Mouse (Mus musculus): Measurements from ENCODE around the gene Reck. TPM values are rescaled to one million over a fixed set of nuclear protein-coding genes. Genes with fewer than 3 reads are reported as not detected.

The Reck gene
- polyA plus RNA-seq, 1 experiment from 2014 or later, result 26.2 TPM

GRCm38 (mm10) chr4:43993072-43993471 lies 117.7 kb downstream of the Reck start:
- no peaks in the 10 kb centered on the region for H3K36me3 ChIP-seq (ENCODE audit: control insufficient read depth, insufficient read depth, low read length)
- 94% methylated on average over 11 of the region's 11 CpGs for WGBS

DNA sequence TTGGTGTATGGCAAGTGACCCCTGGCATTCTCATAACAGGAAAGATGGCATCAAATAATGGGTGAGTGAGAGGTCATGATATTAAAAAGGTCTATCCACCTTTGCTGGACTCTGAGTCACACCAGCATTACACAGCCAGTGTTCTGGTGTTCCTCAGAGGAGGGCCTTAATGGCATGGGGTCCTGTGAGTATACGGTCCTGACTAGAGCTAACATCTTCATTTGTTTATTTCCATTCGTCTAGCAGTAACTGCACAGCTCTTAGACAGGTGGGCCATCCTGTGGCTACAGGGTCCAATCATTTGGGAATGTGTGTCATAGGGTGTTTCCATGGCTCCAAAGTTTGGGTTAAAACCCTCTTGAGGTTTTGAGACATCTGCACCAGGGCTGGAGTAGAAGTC lies 119.0 kb downstream of the Reck start:
- H3K27ac ChIP-seq (ENCODE audit: low read depth, low read length), result no peak overlapping the region
- no peak overlapping the region for H3K4me3 ChIP-seq (ENCODE audit: low read length)
- H3K4me1 ChIP-seq (ENCODE audit: control insufficient read depth, insufficient read depth, low read length), result no peaks in the 10 kb centered on the region
- no peaks in the 10 kb centered on the region; the same call in 1 of the 2 replicates for H3K9me3 ChIP-seq (ENCODE audit: control insufficient read depth, low read length)
- WGBS, result 80% methylated on average over 2 of the region's 2 CpGs
- no peak for ATAC-seq (ENCODE audit: low FRiP score, low TSS enrichment)
- H3K4me2 ChIP-seq (replicated peaks; ENCODE audit: low read depth, low read length), result no peak overlapping the region
- no peak overlapping the region for H3K9ac ChIP-seq (ENCODE audit: low read depth, low read length)
- no peaks in the 10 kb centered on the region for H3K27me3 ChIP-seq (ENCODE audit: control insufficient read depth, insufficient read depth, low read length)
- H3K36me3 ChIP-seq (ENCODE audit: control insufficient read depth, insufficient read depth, low read length), result no peaks in the 10 kb centered on the region

More at GRCm38 (mm10) chr4:43993072-43993471, 117.7 kb downstream of the Reck start:
- Histone ChIP-seq H3K27ac (ENCODE audit: low read depth, low read length) (no peak overlapping the region), H3K4me3 (ENCODE audit: low read length) (no peak overlapping the region), H3K4me2 (replicated peaks; ENCODE audit: low read depth, low read length) (no peak overlapping the region), H3K27me3 (ENCODE audit: control insufficient read depth, insufficient read depth, low read length) (no peaks in the 10 kb centered on the region), H3K4me1 (ENCODE audit: control insufficient read depth, insufficient read depth, low read length) (no peaks in the 10 kb centered on the region), H3K9ac (ENCODE audit: low read depth, low read length) (no peak overlapping the region), H3K9me3 (ENCODE audit: control insufficient read depth, low read length) (no peaks in the 10 kb centered on the region)
- ATAC-seq (ENCODE audit: low FRiP score, low TSS enrichment), result no peak

Other genes starting within 250 kb of the Reck start
- gene Npr2, start 243.6 kb upstream of the Reck start, polyA plus RNA-seq (2014; fragmentation: Nextera tagmentation; extraction: Ambion mirVana), result 6.0 and 11.1 TPM in 2 replicates
- gene Spag8, start 221.9 kb upstream of the Reck start, polyA plus RNA-seq (2014; fragmentation: Nextera tagmentation; extraction: Ambion mirVana), result 0.93 and 1.3 TPM in 2 replicates
- 107 and 136 TPM in 2 replicates for gene Hint2, start 219.1 kb upstream of the Reck start, polyA plus RNA-seq (2014; fragmentation: Nextera tagmentation; extraction: Ambion mirVana)
- gene Tmem8b, start 206.6 kb upstream of the Reck start, polyA plus RNA-seq (2014; fragmentation: Nextera tagmentation; extraction: Ambion mirVana), result 2.6 and 3.2 TPM in 2 replicates
- 2.6 and 3.7 TPM in 2 replicates for gene Fam221b, start 206.4 kb upstream of the Reck start, polyA plus RNA-seq (2014; fragmentation: Nextera tagmentation; extraction: Ambion mirVana)
- gene Olfr70, start 174.7 kb upstream of the Reck start, polyA plus RNA-seq (2014; fragmentation: Nextera tagmentation; extraction: Ambion mirVana), result not detected in 2 replicates
- not detected in 2 replicates for gene Olfr71, start 165.3 kb upstream of the Reck start, polyA plus RNA-seq (2014; fragmentation: Nextera tagmentation; extraction: Ambion mirVana)
- gene Hrct1, start 148.3 kb upstream of the Reck start, polyA plus RNA-seq (2014; fragmentation: Nextera tagmentation; extraction: Ambion mirVana), result 0.40 and 1.0 TPM in 2 replicates
- 0.04 and 0.14 TPM in 2 replicates for gene Spaar, start 145.5 kb upstream of the Reck start, polyA plus RNA-seq (2014; fragmentation: Nextera tagmentation; extraction: Ambion mirVana)
- not detected in 2 replicates for gene Olfr159, start 104.5 kb upstream of the Reck start, polyA plus RNA-seq (2014; fragmentation: Nextera tagmentation; extraction: Ambion mirVana)
- gene Olfr156, start 51.6 kb upstream of the Reck start, polyA plus RNA-seq (2014; fragmentation: Nextera tagmentation; extraction: Ambion mirVana), result not detected in 2 replicates
- not detected in 2 replicates for gene Olfr157, start 35.3 kb upstream of the Reck start, polyA plus RNA-seq (2014; fragmentation: Nextera tagmentation; extraction: Ambion mirVana)
- not detected in 2 replicates for gene Olfr155, start 24.0 kb upstream of the Reck start, polyA plus RNA-seq (2014; fragmentation: Nextera tagmentation; extraction: Ambion mirVana)
- gene Glipr2, start 81.9 kb downstream of the Reck start, polyA plus RNA-seq (2014; fragmentation: Nextera tagmentation; extraction: Ambion mirVana), result 51.4 and 63.6 TPM in 2 replicates
- gene Ccin, start 108.0 kb downstream of the Reck start, polyA plus RNA-seq (2014; fragmentation: Nextera tagmentation; extraction: Ambion mirVana), result not detected in 2 replicates
- 242 and 272 TPM in 2 replicates for gene Clta, start 128.9 kb downstream of the Reck start, polyA plus RNA-seq (2014; fragmentation: Nextera tagmentation; extraction: Ambion mirVana)
- 14.4 and 23.2 TPM in 2 replicates for gene Gne, start 208.6 kb downstream of the Reck start, polyA plus RNA-seq (2014; fragmentation: Nextera tagmentation; extraction: Ambion mirVana)

Data from kidney, embryonic 14.5 days (tissue).